Mouse (Mus musculus) pancreas, adult 10 weeks (tissue): Measurements from ENCODE around the gene Ttc33. TPM values are rescaled to one million over a fixed set of nuclear protein-coding genes. Genes with fewer than 3 reads are reported as not detected.

Experiments
- polyA plus RNA-seq: library from polyadenylated mRNA; stranded (reverse); fragments of 350-450 nt; fragmentation: Illumina TruSeq; extraction: RNeasy Lipid Tissue Mini Kit (QIAGEN cat#74804); gene quantifications from one replicate; pipeline ENCODE4 v1.2.3, GENCODE M21; 2015; ENCODE audit warnings: low read depth, low replicate concordance; ENCODE audit not compliant: insufficient read depth

Gene Ttc33
- 5.3 TPM for polyA plus RNA-seq

DNA sequence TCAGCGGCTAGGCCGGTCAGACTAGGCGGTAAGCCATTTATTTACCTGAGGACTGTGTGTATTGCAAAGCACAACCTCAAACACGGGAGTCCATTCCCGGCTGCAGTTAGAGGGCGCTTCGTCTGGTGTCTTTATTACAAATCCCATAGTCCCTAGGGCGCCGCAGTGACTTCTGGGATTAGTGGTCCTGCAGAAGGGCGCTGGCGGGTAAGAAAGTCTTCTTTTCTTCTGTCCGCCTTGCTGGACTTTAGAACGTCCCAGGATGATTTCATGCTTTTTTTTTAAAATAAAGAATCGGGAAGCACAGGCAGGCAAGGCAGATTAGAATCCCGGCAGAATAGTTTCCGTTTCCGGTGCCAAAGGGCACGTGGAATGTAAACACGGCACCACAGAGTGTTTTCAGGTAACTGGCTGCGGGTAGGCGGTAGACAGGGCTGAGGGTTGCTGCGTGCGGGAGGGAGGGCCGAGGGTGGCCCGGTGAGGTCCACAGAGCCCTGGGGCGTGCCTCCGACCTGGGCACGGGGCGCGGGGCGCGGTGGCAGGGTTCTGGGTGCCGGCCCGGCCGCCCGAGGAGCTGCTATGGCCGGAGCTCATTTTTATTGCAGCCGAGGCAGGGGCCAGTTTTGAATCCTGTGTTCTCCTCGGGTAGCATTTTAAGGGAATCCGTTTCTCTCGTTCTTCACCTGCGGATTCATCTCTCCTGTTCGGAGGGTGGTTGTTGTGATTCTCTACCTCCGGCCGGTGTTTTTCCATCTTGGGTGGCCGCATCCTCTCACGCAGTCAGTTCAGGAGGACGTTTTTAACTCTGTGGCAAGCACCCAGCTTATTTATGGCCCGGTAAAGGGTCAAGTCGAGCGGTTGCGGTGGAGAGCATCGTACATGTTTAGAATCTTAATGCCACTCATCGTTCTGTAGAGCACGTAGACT, at the start of gene Ttc33:
Gene Ttc33, plus strand, starts transcription at position 160 of the 927 bp plus-strand sequence.

DNA sequence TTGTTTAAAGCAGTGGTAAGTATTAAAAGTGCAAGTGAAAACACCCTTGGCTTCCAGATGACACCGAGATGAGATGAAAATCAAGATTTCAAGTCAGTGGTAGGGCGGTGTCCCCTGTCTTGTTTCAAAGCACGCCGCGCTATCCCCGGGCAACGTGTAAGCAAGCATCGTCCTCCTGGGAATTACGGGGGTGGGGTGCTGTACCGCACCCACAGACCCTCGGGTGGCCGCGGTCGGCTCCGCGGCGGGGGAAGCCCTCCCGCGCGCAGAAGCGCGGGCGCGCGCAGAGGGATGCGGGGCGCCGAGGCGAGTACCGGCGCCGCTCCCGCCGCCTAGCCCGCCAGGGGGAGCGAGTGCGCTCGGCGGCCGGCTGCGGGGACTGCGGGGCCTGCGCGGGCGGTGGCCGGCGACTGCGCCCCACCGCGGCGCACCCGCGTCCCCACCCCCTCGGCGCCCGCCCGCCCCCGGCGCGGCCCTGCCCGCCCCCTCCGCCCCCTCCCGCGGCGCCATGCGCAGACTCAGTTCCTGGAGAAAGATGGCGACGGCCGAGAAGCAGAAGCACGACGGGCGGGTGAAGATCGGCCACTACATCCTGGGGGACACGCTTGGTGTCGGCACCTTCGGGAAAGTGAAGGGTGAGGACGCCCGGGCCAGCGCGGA, 41.8 kb upstream of the Ttc33 start, which contains the start of gene Prkaa1:
Gene Prkaa1, plus strand, starts transcription at position 501 of the 660 bp plus-strand sequence.

DNA sequence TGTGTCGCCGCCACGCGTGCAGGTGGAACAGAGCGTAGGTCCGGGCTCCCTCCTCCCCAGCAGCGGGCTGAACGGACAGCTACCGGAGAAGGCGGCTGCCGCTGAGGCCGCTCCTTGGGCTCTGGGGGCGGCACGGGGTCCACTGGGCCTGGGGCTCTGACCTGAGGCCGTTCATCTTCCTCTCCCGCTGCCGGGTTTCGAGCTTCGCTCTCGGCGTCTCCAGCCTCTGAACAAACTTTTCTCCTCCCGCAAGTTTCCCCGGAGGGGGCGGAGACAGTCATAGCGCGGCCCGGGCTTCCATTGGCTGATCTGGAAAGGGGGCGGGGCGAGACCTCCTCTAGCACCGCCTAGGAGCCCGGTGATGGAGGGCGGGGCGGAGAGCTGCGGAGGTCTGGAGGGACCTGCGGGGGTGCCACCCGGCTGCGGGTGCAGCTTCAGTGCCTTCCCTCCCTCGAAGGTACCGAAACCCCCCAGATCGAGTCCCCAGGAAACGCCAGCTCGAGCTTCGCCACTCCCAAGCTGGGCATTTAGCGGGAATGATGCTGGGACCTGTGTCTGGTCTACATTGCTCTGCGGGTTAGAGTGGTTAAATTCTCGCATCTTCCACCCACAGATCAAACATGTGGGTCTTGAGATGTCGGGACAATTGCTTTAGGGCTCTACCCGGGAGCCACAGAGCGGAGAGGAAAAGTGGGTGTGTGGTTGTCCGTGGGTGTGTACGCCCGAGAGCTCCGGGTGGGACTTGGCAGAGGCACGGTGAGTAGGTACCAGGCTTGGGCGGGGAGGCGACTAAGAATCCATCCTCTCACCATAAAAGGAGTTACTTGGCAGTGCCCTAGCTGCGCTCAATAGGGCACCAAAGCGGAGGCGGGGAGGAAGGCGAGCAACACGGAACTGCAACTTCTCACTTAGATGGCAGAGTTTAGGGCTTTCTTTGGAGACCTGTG, 58.9 kb downstream of the Ttc33 start, which contains the start of gene Ptger4:
Gene Ptger4, minus strand, starts transcription at position 229 of the 947 bp plus-strand sequence.

Other genes starting within 250 kb of the Ttc33 start
- 2.4 TPM for gene C7, start 121.8 kb upstream of the Ttc33 start, polyA plus RNA-seq
- 1.0 TPM for gene Card6, start 77.0 kb upstream of the Ttc33 start, polyA plus RNA-seq
- 440 TPM for gene Rpl37, start 68.9 kb upstream of the Ttc33 start, polyA plus RNA-seq
- 4.7 TPM for gene Prkaa1, start 41.7 kb upstream of the Ttc33 start, polyA plus RNA-seq
- gene Ptger4, start 58.7 kb downstream of the Ttc33 start, polyA plus RNA-seq: 1.9 TPM